Mouse (Mus musculus) forebrain, embryonic 11.5 days (tissue): ENCODE data around the gene Tsga10ip. TPM values are rescaled to one million over a fixed set of nuclear protein-coding genes. Genes with fewer than 3 reads are reported as not detected.
A peak's percentile ranks its signal among the peaks of the same experiment; 100 is the strongest.

Source experiments
- ATAC-seq: fragments of 200-750 bp; cut with Nextera tagmentation; replicated peaks from 2 replicates; pipeline ENCODE4 v1.8.0; 2017; ENCODE audit warnings: moderate TSS enrichment; ENCODE audit not compliant: low FRiP score
- DNase-seq: peaks from one replicate; pipeline ENCODE4 v3.0.0-alpha.2; 2017; ENCODE audit warnings: low spot score
- H3K27ac ChIP-seq: fragments of 300-500 bp; sonication (generic); 2 replicates; pipeline ENCODE4 v1.5.1; 2014; ENCODE audit warnings: low read depth, low read length
- H3K27me3 ChIP-seq: fragments of 300-500 bp; sonication (generic); 2 replicates; pipeline ENCODE4 v1.6.1; 2014; ENCODE audit warnings: mild to moderate bottlenecking, low read length, mixed read lengths; ENCODE audit not compliant: control insufficient read depth, insufficient read depth
- H3K36me3 ChIP-seq: fragments of 300-500 bp; sonication (generic); 2 replicates; pipeline ENCODE4 v1.6.1; 2014; ENCODE audit warnings: mild to moderate bottlenecking, low read length, moderate library complexity, mixed read lengths; ENCODE audit not compliant: control insufficient read depth, insufficient read depth
- H3K4me1 ChIP-seq: fragments of 300-500 bp; sonication (generic); replicated peaks from 2 replicates; pipeline ENCODE4 v1.6.1; 2014; ENCODE audit warnings: low read length, mixed read lengths; ENCODE audit not compliant: control insufficient read depth, insufficient read depth
- H3K4me2 ChIP-seq: fragments of 300-500 bp; sonication (generic); 2 replicates; pipeline ENCODE4 v1.6.1; 2014; ENCODE audit warnings: low read depth, mild to moderate bottlenecking, low read length, moderate library complexity, mixed read lengths; ENCODE audit not compliant: severe bottlenecking
- H3K4me3 ChIP-seq: fragments of 300-500 bp; sonication (generic); 2 replicates; pipeline ENCODE4 v1.5.1; 2014; ENCODE audit warnings: low read depth, low read length
- H3K9ac ChIP-seq: fragments of 300-500 bp; sonication (generic); 2 replicates; pipeline ENCODE4 v1.6.1; 2014; ENCODE audit warnings: low read length
- H3K9me3 ChIP-seq: fragments of 300-500 bp; sonication (generic); 2 replicates; pipeline ENCODE4 v1.6.1; 2016; ENCODE audit warnings: low read length, mixed read lengths; ENCODE audit not compliant: control insufficient read depth
- WGBS: fragments of 180-500 bp; shearing (Covaris S2); extraction: QIAGEN DNeasy Blood & Tissue Kit; methylation state at CpG from one replicate; pipeline ENCODE4 v1.1.7; 2014; 5-methylcytosine and 5-hydroxymethylcytosine counted together
- polyA plus RNA-seq: library from polyadenylated mRNA; unstranded; fragments of >200 nt; fragmentation: Nextera tagmentation; extraction: Ambion mirVana; gene quantifications from 2 replicates; pipeline ENCODE4 v1.2.1, GENCODE M21; 2014

The Tsga10ip gene
- polyA plus RNA-seq, 1 experiment from 2014 or later: not detected

- DNase-seq: no peak
- Histone ChIP-seq H3K36me3 (peaks cover 22% of the 10 kb centered on the region), H3K4me3 (no peak overlapping the region), H3K4me2 (no peak overlapping the region), H3K9me3 (no peaks in the 10 kb centered on the region), H3K27ac (no peak overlapping the region), H3K9ac (no peak overlapping the region), H3K27me3 (no peaks in the 10 kb centered on the region), H3K4me1 (no peaks in the 10 kb centered on the region)
- WGBS: 91% methylated on average over 4 of the region's 4 CpGs
- no peak for ATAC-seq
Measured at GRCm38 (mm10) chr19:5374177-5374576, 28.1 kb downstream of the Tsga10ip start.

DNA sequence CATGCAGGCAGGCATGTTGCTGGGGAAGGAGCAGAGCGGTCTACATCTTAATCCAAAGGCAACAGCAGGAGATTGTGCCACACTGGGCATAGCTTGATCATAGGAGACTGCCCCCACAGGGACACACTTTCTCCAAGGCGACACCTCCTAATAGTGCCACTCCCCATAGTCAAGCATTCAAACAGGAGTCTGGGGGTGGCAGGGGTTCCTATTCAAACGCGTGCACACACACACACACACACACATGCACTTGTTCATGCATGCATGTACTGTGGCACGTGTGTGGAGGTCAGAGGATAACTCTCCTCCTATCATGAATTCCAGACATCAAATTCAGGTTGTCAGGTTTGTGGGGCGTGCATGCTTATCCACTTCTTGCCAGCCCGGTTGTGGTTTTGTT is 29.6 kb downstream of the Tsga10ip start:
- Histone ChIP-seq H3K9ac (no peak overlapping the region), H3K36me3 (peaks cover 20% of the 10 kb centered on the region; the same call in 1 of the 2 replicates), H3K4me2 (no peak overlapping the region), H3K4me3 (no peak overlapping the region), H3K27ac (no peak overlapping the region), H3K27me3 (no peaks in the 10 kb centered on the region), H3K9me3 (no peaks in the 10 kb centered on the region), H3K4me1 (peaks cover 4% of the 10 kb centered on the region; the same call in 1 of the 2 replicates)
- WGBS: 92% methylated on average over 7 of the region's 7 CpGs
- DNase-seq: no peak
- ATAC-seq: no peak

GRCm38 (mm10) chr19:5370932-5371331 is 31.4 kb downstream of the Tsga10ip start:
- no peak for ATAC-seq
- WGBS: 89% methylated on average over 3 of the region's 3 CpGs
- peaks cover 20% of the 10 kb centered on the region; the same call in 1 of the 2 replicates for H3K36me3 ChIP-seq

GRCm38 (mm10) chr19:5367455-5367854 is 34.9 kb downstream of the Tsga10ip start:
- DNase-seq (no peak), ATAC-seq (no peak)
- no peaks in the 10 kb centered on the region for H3K9me3 ChIP-seq
- peak overlapping the region; percentile 92 for H3K4me3 ChIP-seq
- H3K27me3 ChIP-seq: no peaks in the 10 kb centered on the region
- 14% methylated on average over 11 of the region's 11 CpGs for WGBS
- H3K4me2 ChIP-seq: peak overlapping the region; percentile 91
- H3K9ac ChIP-seq: peak overlapping the region; percentile 89
- peak overlapping the region; percentile 84 for H3K27ac ChIP-seq
- H3K4me1 ChIP-seq: peaks cover 10% of the 10 kb centered on the region
- H3K36me3 ChIP-seq: peaks cover 18% of the 10 kb centered on the region

More at GRCm38 (mm10) chr19:5370932-5371331, 31.4 kb downstream of the Tsga10ip start:
- Histone ChIP-seq H3K27ac (no peak overlapping the region), H3K9me3 (no peaks in the 10 kb centered on the region), H3K4me3 (no peak overlapping the region), H3K4me2 (no peak overlapping the region), H3K27me3 (no peaks in the 10 kb centered on the region), H3K9ac (no peak overlapping the region), H3K4me1 (peaks cover 7% of the 10 kb centered on the region; the same call in 1 of the 2 replicates)
- DNase-seq: no peak

DNA sequence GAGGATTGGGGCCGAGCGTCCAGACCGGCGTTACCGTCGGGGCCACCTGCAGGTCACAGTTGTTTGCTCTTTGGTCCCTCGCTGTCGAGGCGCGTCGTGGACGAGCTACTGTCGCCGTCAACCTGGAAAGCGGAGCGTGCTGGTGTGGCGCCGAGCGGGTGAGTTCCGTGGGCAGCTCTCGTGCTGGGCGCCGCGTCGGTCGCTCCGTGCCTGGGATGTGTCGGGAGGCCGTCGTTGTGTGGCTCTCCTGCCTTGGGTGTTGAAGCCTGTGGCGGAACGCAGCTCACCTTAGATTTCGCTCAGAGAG is 35.3 kb downstream of the Tsga10ip start, which contains the start of gene Banf1:
TSS of gene Banf1 (minus strand) at position 116 of the 307 bp plus-strand sequence.
- Histone ChIP-seq H3K9me3 (no peaks in the 10 kb centered on the region), H3K27ac (peak within 1 kb of the TSS; percentile 84), H3K4me2 (peak within 1 kb of the TSS; percentile 91), H3K9ac (peak within 1 kb of the TSS; percentile 89), H3K4me3 (peak within 1 kb of the TSS; percentile 92), H3K4me1 (peaks cover 10% of the 10 kb centered on the region), H3K36me3 (peaks cover 17% of the 10 kb centered on the region), H3K27me3 (no peaks in the 10 kb centered on the region)
- no peak for DNase-seq
- no peak for ATAC-seq
- WGBS: under 1% methylated on average over 33 of the region's 33 CpGs

DNA sequence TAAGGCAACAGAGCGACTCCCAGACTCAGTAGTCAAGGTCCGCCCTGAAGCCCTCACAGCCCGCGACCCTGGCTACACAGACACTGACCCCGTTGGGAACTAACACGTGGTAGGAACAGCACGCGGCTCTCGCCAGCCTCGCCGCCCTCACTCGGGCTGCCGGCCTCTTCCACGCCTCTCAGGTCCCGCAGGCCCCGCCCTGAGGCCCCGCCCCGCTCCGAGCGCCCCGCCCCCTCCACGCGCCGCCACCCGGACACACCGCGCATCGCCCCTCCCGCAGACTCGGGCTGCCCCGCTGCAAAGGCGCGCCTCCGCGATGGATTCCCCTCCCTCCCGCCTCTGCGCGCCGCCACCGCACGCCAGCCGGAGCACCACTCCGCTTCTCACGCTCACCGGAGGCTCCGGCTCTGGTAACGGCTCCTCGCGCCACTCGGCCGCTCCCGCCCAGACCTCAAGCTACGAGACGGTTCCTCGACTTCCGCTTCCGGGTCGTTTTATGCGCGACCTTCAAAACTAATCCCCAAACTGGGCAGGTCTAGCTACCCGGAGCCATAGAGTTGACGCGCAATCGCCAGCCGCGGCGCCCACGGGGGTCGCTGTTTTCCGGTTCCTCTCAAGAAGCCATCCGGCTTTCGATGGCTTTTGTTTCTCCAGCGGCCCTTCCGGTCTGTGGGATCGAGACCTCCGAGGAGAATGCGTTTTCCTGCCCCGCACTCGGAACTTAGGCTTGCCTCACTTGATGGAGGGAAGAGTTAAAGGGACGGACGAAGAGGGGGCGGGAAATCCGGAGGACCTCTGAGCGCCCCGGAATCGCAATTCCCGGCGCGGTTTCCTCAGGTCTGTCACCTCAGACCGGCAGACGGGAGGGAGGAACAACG is 35.9 kb downstream of the Tsga10ip start, which contains the start of gene Eif1ad:
TSS of gene Eif1ad (plus strand) at position 567 of the 878 bp plus-strand sequence.
- Histone ChIP-seq H3K27me3 (no peaks in the 10 kb centered on the region), H3K36me3 (peaks cover 17% of the 10 kb centered on the region), H3K27ac (peak within 1 kb of the TSS; percentile 84), H3K4me1 (peaks cover 10% of the 10 kb centered on the region), H3K4me3 (peak within 1 kb of the TSS; percentile 92), H3K9me3 (no peaks in the 10 kb centered on the region), H3K4me2 (peak within 1 kb of the TSS; percentile 91), H3K9ac (peak within 1 kb of the TSS; percentile 89)
- DNase-seq (peak; percentile 97), ATAC-seq (peak; percentile 93)
- under 1% methylated on average over 83 of the region's 92 CpGs for WGBS

DNA sequence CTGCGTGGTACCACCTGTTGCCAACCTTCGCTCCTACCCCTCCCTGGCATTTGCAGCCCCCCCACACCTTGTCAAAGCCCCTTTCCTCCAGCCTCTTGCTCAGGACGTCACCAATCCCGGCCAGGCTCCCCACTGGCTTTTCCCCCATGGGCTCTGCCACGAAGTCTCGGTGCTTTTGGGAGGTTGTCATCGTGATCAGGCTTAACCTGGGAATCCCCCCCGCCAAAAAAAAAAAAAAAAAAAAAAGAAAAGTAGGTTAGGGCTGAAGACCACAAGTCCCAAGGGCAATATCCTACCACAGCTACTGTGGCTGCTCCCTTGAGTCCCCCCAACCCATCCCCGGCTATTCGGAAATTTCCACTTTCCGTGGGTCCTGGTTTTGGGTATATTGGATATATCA is 36.6 kb downstream of the Tsga10ip start:
- H3K27me3 ChIP-seq: no peaks in the 10 kb centered on the region
- peaks cover 15% of the 10 kb centered on the region for H3K36me3 ChIP-seq
- DNase-seq (no peak), ATAC-seq (no peak)
- H3K4me1 ChIP-seq: peaks cover 10% of the 10 kb centered on the region
- peak overlapping the region; percentile 91 for H3K4me2 ChIP-seq
- peak overlapping the region; percentile 89 for H3K9ac ChIP-seq
- no peaks in the 10 kb centered on the region for H3K9me3 ChIP-seq
- WGBS: 19% methylated on average over 11 of the region's 11 CpGs
- H3K27ac ChIP-seq: no peak overlapping the region
- H3K4me3 ChIP-seq: peak overlapping the region; percentile 92

DNA sequence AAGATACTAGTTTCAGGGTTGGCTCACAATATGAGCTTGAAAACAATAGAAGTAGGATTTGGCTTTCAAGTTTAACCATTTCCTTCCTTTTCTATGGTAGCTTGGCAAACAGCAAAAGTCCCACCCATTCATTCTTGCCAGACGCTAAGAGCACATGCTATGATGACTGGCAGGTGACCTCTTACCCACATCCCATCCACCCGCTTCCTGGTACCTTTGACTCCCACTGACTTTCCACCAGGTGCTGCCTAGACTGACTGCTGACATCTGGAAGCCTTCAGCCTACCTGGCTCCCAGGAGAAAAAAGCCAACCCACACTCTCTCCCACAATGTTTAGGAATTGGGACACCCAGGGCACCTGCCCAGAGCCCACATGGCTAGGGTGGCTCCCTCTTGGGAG is 38.2 kb downstream of the Tsga10ip start:
- no peak for ATAC-seq
- 96% methylated on average over 2 of the region's 2 CpGs for WGBS

More for the DNA sequence above, 38.2 kb downstream of the Tsga10ip start:
- no peaks in the 10 kb centered on the region for H3K27me3 ChIP-seq
- H3K9me3 ChIP-seq: no peaks in the 10 kb centered on the region
- H3K4me1 ChIP-seq: peaks cover 10% of the 10 kb centered on the region
- H3K36me3 ChIP-seq: peaks cover under 1% of the 10 kb centered on the region
- no peak overlapping the region for H3K4me2 ChIP-seq
- H3K4me3 ChIP-seq: no peak overlapping the region
- no peak overlapping the region for H3K27ac ChIP-seq
- H3K9ac ChIP-seq: no peak overlapping the region
- DNase-seq: no peak
